Mouse (Mus musculus): Measurements from ENCODE around the gene Amz1. TPM values are rescaled to one million over a fixed set of nuclear protein-coding genes. Genes with fewer than 3 reads are reported as not detected.

Gene Amz1
- total RNA-seq (2021): under 1 TPM in 1 of 2 experiments, not detected in 1; 0.17 TPM
- long read RNA-seq, experiment 1: 0 reads
- long read RNA-seq, experiment 2: 0 reads

- H3K4me3 ChIP-seq: no peak within 1 kb of the TSS
- H3K27ac ChIP-seq: no peak within 1 kb of the TSS
- DNase-seq: no peak
- no peak for TF ChIP-seq CTCF (IDR thresholded peaks at IDR 0.05)
- intact Hi-C loops (cut with DNase I): no loop called here
These were observed at the start of gene Amz1 for GRCm38 (mm10) chr5:140723822-140724221. Gene Amz1, plus strand, starts transcription at chr5:140724127.

GRCm38 (mm10) chr5:140675079-140675478 is 48.8 kb upstream of the Amz1 start:
- intact Hi-C loops (cut with DNase I): no loop called here
- no peak for DNase-seq
- no peak for TF ChIP-seq CTCF (IDR thresholded peaks at IDR 0.05)
- Histone ChIP-seq H3K27ac (no peak overlapping the region), H3K4me3 (no peak overlapping the region)

GRCm38 (mm10) chr5:140675640-140676039 is 48.3 kb upstream of the Amz1 start:
- intact Hi-C loops (cut with DNase I): no loop called here
- TF ChIP-seq CTCF (IDR thresholded peaks at IDR 0.05): no peak
- H3K27ac ChIP-seq: no peak overlapping the region
- DNase-seq: no peak
- H3K4me3 ChIP-seq: no peak overlapping the region

- no peak for TF ChIP-seq CTCF (IDR thresholded peaks at IDR 0.05)
- no peak for DNase-seq
- intact Hi-C loops (cut with DNase I): no loop called here
These were observed 46.8 kb upstream of the Amz1 start for GRCm38 (mm10) chr5:140677137-140677536.

GRCm38 (mm10) chr5:140680051-140680450 is 43.9 kb upstream of the Amz1 start:
- no peak overlapping the region for H3K27ac ChIP-seq
- H3K4me3 ChIP-seq: no peak overlapping the region
- intact Hi-C loops (cut with DNase I): loop anchor here (5.0 kb wide), 1 partner anchor 138 kb away; no protein-coding TSS in a partner anchor
- DNase-seq: no peak
- no peak for TF ChIP-seq CTCF (IDR thresholded peaks at IDR 0.05)

More at GRCm38 (mm10) chr5:140677137-140677536, 46.8 kb upstream of the Amz1 start:
- no peak overlapping the region for H3K4me3 ChIP-seq
- no peak overlapping the region for H3K27ac ChIP-seq

GRCm38 (mm10) chr5:140680950-140681349 is 43.0 kb upstream of the Amz1 start:
- Histone ChIP-seq H3K4me3 (no peak overlapping the region), H3K27ac (no peak overlapping the region)
- TF ChIP-seq CTCF (IDR thresholded peaks at IDR 0.05): no peak
- DNase-seq: no peak
- intact Hi-C loops (cut with DNase I): loop anchor here (5.0 kb wide), 1 partner anchor 139 kb away; no protein-coding TSS in a partner anchor

- intact Hi-C loops (cut with DNase I): loop anchor here (5.0 kb wide), 1 partner anchor 140 kb away; no protein-coding TSS in a partner anchor
- TF ChIP-seq CTCF (IDR thresholded peaks at IDR 0.05): no peak
- DNase-seq: no peak
- Histone ChIP-seq H3K27ac (no peak overlapping the region), H3K4me3 (no peak overlapping the region)
These were observed 41.8 kb upstream of the Amz1 start for GRCm38 (mm10) chr5:140682113-140682512.

- peak; percentile 50 for DNase-seq
- peak; percentile 87 for TF ChIP-seq CTCF (IDR thresholded peaks at IDR 0.05)
- intact Hi-C loops (cut with DNase I): loop anchor here (5.0 kb wide), 1 partner anchor 142 kb away; no protein-coding TSS in a partner anchor
- no peak overlapping the region for H3K27ac ChIP-seq
- H3K4me3 ChIP-seq: no peak overlapping the region
These were observed 39.4 kb upstream of the Amz1 start for GRCm38 (mm10) chr5:140684343-140685148.

GRCm38 (mm10) chr5:140688434-140688833 is 35.5 kb upstream of the Amz1 start:
- no peak for DNase-seq
- no peak overlapping the region for H3K4me3 ChIP-seq
- no peak for TF ChIP-seq CTCF (IDR thresholded peaks at IDR 0.05)
- no peak overlapping the region for H3K27ac ChIP-seq
- intact Hi-C loops (cut with DNase I): no loop called here

GRCm38 (mm10) chr5:140695987-140696386 is 27.9 kb upstream of the Amz1 start:
- intact Hi-C loops (cut with DNase I): no loop called here
- no peak for DNase-seq
- Histone ChIP-seq H3K27ac (no peak overlapping the region), H3K4me3 (no peak overlapping the region)
- TF ChIP-seq CTCF (IDR thresholded peaks at IDR 0.05): no peak

GRCm38 (mm10) chr5:140699776-140700175 is 24.2 kb upstream of the Amz1 start:
- DNase-seq: no peak
- Histone ChIP-seq H3K27ac (no peak overlapping the region), H3K4me3 (no peak overlapping the region)
- intact Hi-C loops (cut with DNase I): no loop called here
- TF ChIP-seq CTCF (IDR thresholded peaks at IDR 0.05): no peak

- no peak for DNase-seq
- peak overlapping the region; percentile 87 for H3K27ac ChIP-seq
- H3K4me3 ChIP-seq: peak overlapping the region; percentile 83
- intact Hi-C loops (cut with DNase I): no loop called here
- no peak for TF ChIP-seq CTCF (IDR thresholded peaks at IDR 0.05)
These were observed 22.3 kb upstream of the Amz1 start for GRCm38 (mm10) chr5:140701661-140702060.

- DNase-seq: peak; percentile 96
- Histone ChIP-seq H3K27ac (peak within 1 kb of the TSS; percentile 87), H3K4me3 (peak within 1 kb of the TSS; percentile 83)
- TF ChIP-seq CTCF (IDR thresholded peaks at IDR 0.05): no peak
- intact Hi-C loops (cut with DNase I): no loop called here
These were observed 21.8 kb upstream of the Amz1 start, which contains the start of gene Iqce for GRCm38 (mm10) chr5:140702103-140702513. Gene Iqce, minus strand, starts transcription at chr5:140702378.
